Mouse (Mus musculus) megakaryocyte-erythroid progenitor cell, adult 5-6 weeks (primary cell): ENCODE measurements at regions not wholly inside any gene's neighbourhood (a gene's known extent, or its start where the extent isn't known, plus 50 kb on each side); places are given as distances from the start of the nearest gene placed in this dataset.
A peak's percentile ranks its signal among the peaks of the same experiment; 100 is the strongest.

Experiments used
- ATAC-seq: replicated peaks from 2 replicates; pipeline ENCODE4 v1.8.0; 2016; ENCODE audit warnings: mild to moderate bottlenecking, inconsistent platforms; ENCODE audit not compliant: severe bottlenecking, poor library complexity, low FRiP score, low TSS enrichment

DNA sequence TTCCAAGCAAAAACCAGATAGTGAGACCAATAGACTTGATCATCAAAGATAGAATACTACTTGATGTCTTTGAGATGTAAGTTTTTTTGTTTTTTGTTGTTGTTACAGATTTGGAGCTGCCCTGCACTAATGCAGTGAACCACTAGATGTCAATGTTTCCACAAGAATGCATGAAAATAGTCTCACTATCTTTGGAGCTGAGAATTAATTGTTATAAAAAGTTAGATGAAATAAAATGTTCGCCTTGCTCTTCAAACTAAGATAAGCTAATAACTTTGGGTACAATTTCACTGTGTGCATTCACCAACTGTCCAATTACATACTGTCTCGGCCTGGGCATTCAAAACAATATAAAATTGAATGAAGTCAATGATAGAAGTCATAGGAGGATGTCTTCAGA, 223.2 kb upstream of the Agtr1b start:
- 0 out of 2 replicates have a peak, but pooled peaks have one; percentile 55 for ATAC-seq

DNA sequence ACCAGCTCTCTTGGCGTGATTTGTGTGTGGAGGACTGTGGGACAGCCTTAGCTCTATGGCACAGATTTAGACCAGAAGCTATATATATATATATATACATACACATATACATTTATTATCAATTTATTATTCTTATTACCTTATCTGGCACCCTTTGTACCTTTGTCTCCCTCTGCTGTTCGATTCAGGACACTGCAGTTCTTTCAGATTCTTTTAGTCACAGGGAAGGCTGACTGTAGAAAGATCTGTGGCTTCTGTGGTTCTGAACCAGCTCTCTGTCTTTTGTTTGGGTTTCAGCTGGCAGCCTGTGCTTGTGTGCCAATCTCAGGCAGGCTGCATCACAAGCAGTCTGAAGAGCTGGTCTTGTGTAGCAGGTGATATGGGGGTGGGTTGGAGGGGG, 184.6 kb upstream of the Agtr1b start:
- 0 out of 2 replicates have a peak, but pooled peaks have one; percentile 44 for ATAC-seq

DNA sequence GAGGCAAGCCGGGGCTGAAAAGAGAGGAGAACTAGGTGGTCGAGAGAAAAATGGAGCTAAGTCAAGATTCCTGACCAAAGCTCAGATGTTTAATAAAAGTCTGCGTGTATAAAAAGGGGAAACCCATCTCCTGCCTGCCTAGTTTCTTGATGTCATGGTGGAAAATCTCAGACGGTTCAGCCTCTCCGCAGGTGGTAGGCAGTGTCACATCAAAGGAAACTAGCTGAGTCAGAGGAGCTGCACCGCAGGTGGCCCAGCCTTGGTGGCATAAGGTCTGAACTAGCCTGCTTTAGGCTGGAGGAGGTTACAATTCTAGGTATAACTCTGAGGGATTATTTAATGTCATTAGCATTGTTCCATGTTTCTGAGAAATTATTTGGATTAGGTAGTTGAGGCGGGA, 177.0 kb upstream of the Agtr1b start:
- ATAC-seq, result no peak

DNA sequence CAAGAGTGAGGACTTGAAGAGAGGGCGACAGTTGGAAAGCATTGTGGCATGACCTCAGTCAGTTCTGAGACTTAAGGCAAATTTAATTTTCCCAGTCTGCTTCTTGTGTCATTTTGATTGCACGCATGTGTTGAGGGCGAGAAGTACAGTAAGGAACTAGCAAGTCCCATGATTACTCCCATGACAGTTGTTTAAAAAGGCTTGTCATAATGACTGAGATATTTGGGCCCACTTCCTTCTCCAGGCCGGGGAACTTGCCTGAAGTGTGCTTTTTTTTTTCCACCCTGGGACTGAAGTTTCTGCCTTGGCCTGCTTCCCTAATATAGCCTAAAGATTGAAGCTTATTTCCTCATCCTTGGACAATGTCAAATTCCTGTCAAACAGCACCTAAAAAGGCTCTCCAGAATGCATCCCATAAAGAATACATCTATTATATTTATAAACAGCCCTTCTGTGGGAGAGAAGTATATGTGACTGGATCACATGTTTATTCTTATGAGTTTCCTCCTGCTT, 171.6 kb upstream of the Agtr1b start:
- ATAC-seq, result no peak

DNA sequence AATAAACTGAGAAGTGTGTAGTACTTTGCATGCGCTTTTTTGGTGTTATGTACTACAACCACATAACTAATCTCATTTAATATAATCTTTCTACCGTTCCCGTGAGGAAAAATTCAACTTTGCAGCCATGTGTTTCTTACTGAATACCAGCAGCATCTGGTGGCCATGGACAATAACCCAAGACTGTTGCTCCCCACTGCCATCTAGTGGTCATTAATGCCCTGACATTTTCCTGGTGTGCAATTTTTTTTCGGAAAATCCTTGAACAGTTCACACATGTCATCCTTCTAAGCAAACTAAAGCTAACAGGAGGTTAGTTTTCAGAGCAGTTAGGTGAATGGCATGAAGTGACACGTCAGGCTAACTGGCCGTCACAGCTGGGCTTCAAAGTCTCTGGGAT, 153.8 kb upstream of the Agtr1b start:
- ATAC-seq, result no peak

DNA sequence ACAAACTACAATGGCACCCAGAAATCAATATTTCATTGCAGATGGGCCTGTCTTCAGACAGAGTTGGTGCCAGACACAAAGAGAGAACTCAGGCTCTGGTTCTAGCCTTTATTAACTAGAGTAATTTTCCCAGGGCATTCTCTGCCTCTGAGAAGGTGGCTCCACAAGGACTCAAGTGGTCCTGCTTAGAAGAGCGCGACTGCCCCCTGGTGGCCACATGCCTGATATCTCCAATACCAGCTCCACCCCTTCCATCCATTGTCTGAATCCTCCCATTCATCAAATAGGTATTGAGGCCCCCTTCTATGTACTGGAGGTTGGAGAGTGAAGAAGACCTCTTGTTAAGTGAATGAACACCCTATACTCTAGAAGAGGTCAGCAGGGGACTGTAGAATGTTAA, 142.2 kb upstream of the Agtr1b start:
- ATAC-seq, result peak; percentile 91

DNA sequence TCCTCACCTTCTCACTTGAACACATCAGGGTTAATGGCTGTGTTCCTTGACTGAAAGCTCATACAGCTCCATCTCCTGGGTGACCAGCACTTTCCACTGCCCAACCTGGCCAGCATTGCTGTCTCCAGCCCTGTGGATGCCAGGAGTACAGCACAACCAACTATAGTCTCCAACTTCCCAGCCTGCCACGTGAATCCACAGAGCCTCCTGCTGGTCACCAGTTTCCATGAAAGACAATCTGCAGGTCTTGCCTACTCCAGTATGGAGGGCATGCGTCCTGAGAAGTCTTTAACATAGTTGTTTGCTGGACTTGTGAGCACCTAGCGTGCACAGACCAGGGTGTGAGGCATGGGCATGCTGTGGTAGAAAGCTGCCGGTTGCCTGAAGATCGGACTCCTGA, 138.6 kb upstream of the Agtr1b start:
- ATAC-seq, result no peak
